Mouse (Mus musculus) brain, adult 2 months (tissue): ENCODE data around the gene Brdt.

ENCODE experiments used
- DNase-seq: peaks from one replicate; pipeline ENCODE4 v3.0.0; 2011; ENCODE audit warnings: low read depth, low spot score

Gene Brdt

GRCm38 (mm10) chr5:107410305-107410704, 79.3 kb downstream of the Brdt start:
- no peak for DNase-seq

- DNase-seq, result peak; percentile 88
Observed at GRCm38 (mm10) chr5:107411326-107411725, 80.4 kb downstream of the Brdt start.

- DNase-seq, result no peak
Observed at GRCm38 (mm10) chr5:107412285-107412684, 81.3 kb downstream of the Brdt start.

DNA sequence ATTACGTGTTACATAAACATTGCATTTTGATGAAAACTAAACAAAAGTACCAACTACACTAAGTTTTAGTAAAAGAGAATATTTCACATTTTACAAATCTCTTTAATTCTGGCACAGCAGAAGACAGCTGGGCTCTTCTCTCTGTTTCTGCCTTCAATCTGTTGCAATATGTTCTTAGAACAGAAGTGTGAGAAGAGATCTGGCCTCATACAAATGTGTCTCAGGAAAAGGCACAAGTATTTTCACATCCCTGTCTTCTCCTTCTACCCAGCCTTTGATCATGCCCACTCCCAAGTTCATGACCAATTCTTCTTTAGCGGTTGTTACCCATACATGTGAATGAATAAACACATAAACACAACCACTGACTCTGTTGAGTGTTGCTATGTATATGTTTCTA, 84.1 kb downstream of the Brdt start:
- DNase-seq, result peak; percentile 76

GRCm38 (mm10) chr5:107421676-107422075, 90.7 kb downstream of the Brdt start:
- DNase-seq, result no peak

- no peak for DNase-seq
Observed at GRCm38 (mm10) chr5:107431249-107431648, 100.3 kb downstream of the Brdt start, which contains the start of gene Lpcat2b. Gene Lpcat2b, plus strand, starts transcription at chr5:107431549.

DNA sequence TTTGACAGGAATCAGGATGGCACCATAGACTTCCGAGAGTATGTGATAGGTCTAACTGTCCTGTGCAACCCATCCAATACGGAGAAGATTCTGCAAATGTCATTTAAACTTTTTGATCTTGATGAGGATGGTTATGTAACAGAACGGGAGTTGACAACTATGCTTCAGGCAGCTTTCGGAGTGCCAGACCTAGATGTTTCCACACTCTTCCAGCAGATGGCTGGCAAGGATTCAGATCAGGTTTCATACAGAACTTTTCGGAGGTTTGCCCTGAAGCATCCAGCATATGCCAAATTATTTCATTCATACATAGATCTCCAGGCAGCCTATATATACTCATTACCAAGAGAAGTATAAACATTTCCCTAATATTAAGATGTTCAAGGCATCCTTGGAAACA, 103.0 kb downstream of the Brdt start:
- DNase-seq, result peak; percentile 80

- DNase-seq, result no peak
Observed at GRCm38 (mm10) chr5:107436185-107436584, 105.2 kb downstream of the Brdt start.
